Mouse (Mus musculus): ENCODE measurements at regions not wholly inside any gene's neighbourhood (a gene's known extent, or its start where the extent isn't known, plus 50 kb on each side); places are given as distances from the start of the nearest gene placed in this dataset.

- TF ChIP-seq CTCF (conservative IDR thresholded peaks at IDR 0.05; ENCODE audit: low read length) = no peak
- no peak for TF ChIP-seq POU5F1 (IDR thresholded peaks at IDR 0.05; ENCODE audit: borderline replicate concordance, low read length)
Observed at GRCm38 (mm10) chr8:93643471-93644215, 108.0 kb upstream of the Ces5a start.

All from E14TG2a.4 (cell line).